Mouse (Mus musculus) heart, postnatal 25 days (tissue): ENCODE measurements around the gene Ptx4. TPM values are rescaled to one million over a fixed set of nuclear protein-coding genes. Genes with fewer than 3 reads are reported as not detected.
"Not testable (repeated sequence)": the region's sequence is repeated elsewhere in the genome, so short reads cannot be mapped to it uniquely, and the experiment has no call there.

Experiments used
- DNase-seq: peaks from one replicate; pipeline ENCODE4 v3.0.0; 2022; ENCODE audit warnings: low spot score
- intact Hi-C: fragments of 180-260 bp; cut with DNase I; formaldehyde crosslinking; loops from one replicate; pipeline ENCODE4 v1.15.1; 2025
- total RNA-seq, 2 experiments: library from RNA; stranded (reverse); gene quantifications; 2 replicates each; pipeline ENCODE4 v1.2.3; 2021

Gene Ptx4
- total RNA-seq, 2 experiments from 2014 or later, result 3.7 to 6.7 TPM

GRCm38 (mm10) chr17:25112423-25112810 is 8.1 kb upstream of the Ptx4 start:
- intact Hi-C loops, result no loop called here
- DNase-seq, result no peak

GRCm38 (mm10) chr17:25114908-25115645 is 5.5 kb upstream of the Ptx4 start:
- intact Hi-C loops, result no loop called here
- DNase-seq, result no peak

- intact Hi-C loops, result loop anchor here (1.0 to 2.0 kb wide), 2 partner anchors 15 to 68 kb away; partner anchors contain the start of gene BC003965
- DNase-seq, result peak; percentile 85
Observed at GRCm38 (mm10) chr17:25115664-25116432, 4.7 kb upstream of the Ptx4 start, which contains the start of gene Telo2. Gene Telo2, minus strand, starts transcription at chr17:25115967.

GRCm38 (mm10) chr17:25117263-25117662 is 3.3 kb upstream of the Ptx4 start:
- intact Hi-C loops, result loop anchor here (2.0 kb wide), 1 partner anchor 14 kb away; no protein-coding TSS in a partner anchor
- DNase-seq, result no peak

GRCm38 (mm10) chr17:25123979-25124378 is 3.4 kb downstream of the Ptx4 start:
- DNase-seq, result no peak
- intact Hi-C loops, result loop anchor here (10.0 kb wide), 1 partner anchor 379 kb away; no protein-coding TSS in a partner anchor

- intact Hi-C loops, result loop anchor here (10.0 kb wide), 1 partner anchor 381 kb away; no protein-coding TSS in a partner anchor
- not testable (repeated sequence) for DNase-seq
Observed at GRCm38 (mm10) chr17:25125442-25126060, 5.0 kb downstream of the Ptx4 start.

- intact Hi-C loops, result loop anchor here (10.0 kb wide), 1 partner anchor 382 kb away; no protein-coding TSS in a partner anchor
- no peak for DNase-seq
Observed at GRCm38 (mm10) chr17:25127079-25127478, 6.5 kb downstream of the Ptx4 start.

GRCm38 (mm10) chr17:25127681-25128080 is 7.1 kb downstream of the Ptx4 start:
- DNase-seq, result no peak
- intact Hi-C loops, result loop anchor here (10.0 kb wide), 1 partner anchor 383 kb away; no protein-coding TSS in a partner anchor

GRCm38 (mm10) chr17:25130060-25130459 is 9.5 kb downstream of the Ptx4 start:
- intact Hi-C loops, result loop anchor here (2.0 to 5.0 kb wide), 2 partner anchors 13 to 142 kb away; partner anchors contain the start of gene Ube2i
- no peak for DNase-seq

- intact Hi-C loops, result loop anchor here (5.0 kb wide), 1 partner anchor 139 kb away; the partner anchor contains the start of gene Ube2i
- peak; percentile 88 for DNase-seq
Observed at GRCm38 (mm10) chr17:25133275-25133698, 12.7 kb downstream of the Ptx4 start, which contains the start of gene Clcn7. Gene Clcn7, plus strand, starts transcription at chr17:25133391.

- no peak for DNase-seq
- intact Hi-C loops, result loop anchor here (5.0 kb wide), 1 partner anchor 47 kb away; the partner anchor contains the start of gene BC003965
Observed at GRCm38 (mm10) chr17:25135622-25136021, 15.1 kb downstream of the Ptx4 start.

- intact Hi-C loops, result loop anchor here (5.0 kb wide), 1 partner anchor 43 kb away; the partner anchor contains the start of gene BC003965
- no peak for DNase-seq
Observed at GRCm38 (mm10) chr17:25138803-25139202, 18.2 kb downstream of the Ptx4 start.

GRCm38 (mm10) chr17:25139960-25140359 is 19.4 kb downstream of the Ptx4 start:
- intact Hi-C loops, result loop anchor here (5.0 kb wide), 1 partner anchor 42 kb away; the partner anchor contains the start of gene BC003965
- no peak for DNase-seq

GRCm38 (mm10) chr17:25162161-25162560 is 41.6 kb downstream of the Ptx4 start, which contains the start of gene Ccdc154:
Gene Ccdc154, plus strand, starts transcription at chr17:25162461.
- intact Hi-C loops, result no loop called here

GRCm38 (mm10) chr17:25163387-25163786 is 42.8 kb downstream of the Ptx4 start:
- intact Hi-C loops, result no loop called here
- DNase-seq, result no peak

More at GRCm38 (mm10) chr17:25162161-25162560, 41.6 kb downstream of the Ptx4 start, which contains the start of gene Ccdc154:
- DNase-seq, result no peak

- no peak for DNase-seq
- intact Hi-C loops, result no loop called here
Observed at GRCm38 (mm10) chr17:25164770-25165169, 44.2 kb downstream of the Ptx4 start.

GRCm38 (mm10) chr17:25165970-25166671 is 45.6 kb downstream of the Ptx4 start:
- intact Hi-C loops, result no loop called here
- DNase-seq, result no peak

- intact Hi-C loops, result no loop called here
- DNase-seq, result no peak
Observed at GRCm38 (mm10) chr17:25169706-25170105, 49.1 kb downstream of the Ptx4 start.

GRCm38 (mm10) chr17:25172558-25172957 is 52.0 kb downstream of the Ptx4 start:
- intact Hi-C loops, result no loop called here
- no peak for DNase-seq
